Mouse (Mus musculus): ENCODE results near the gene Map2k5. TPM values are rescaled to one million over a fixed set of nuclear protein-coding genes. Genes with fewer than 3 reads are reported as not detected.

The Map2k5 gene
- polyA plus RNA-seq, 1 experiment from 2014 or later = 38.4 TPM

- Histone ChIP-seq H3K4me3 (ENCODE audit: low read length) (peak overlapping the region; percentile 74), H3K9me3 (ENCODE audit: low read length) (no peaks in the 10 kb centered on the region), H3K27me3 (ENCODE audit: insufficient read depth, low read length) (peaks cover 36% of the 10 kb centered on the region), H3K36me3 (ENCODE audit: insufficient read depth, low read length) (no peaks in the 10 kb centered on the region), H3K27ac (ENCODE audit: low read length) (peak overlapping the region; percentile 87), H3K4me1 (ENCODE audit: insufficient read depth, low read length) (peaks cover 32% of the 10 kb centered on the region), H3K9ac (replicated peaks; ENCODE audit: low read length) (peak overlapping the region; percentile 89), H3K4me2 (replicated peaks; ENCODE audit: low read depth, low read length) (peak overlapping the region; percentile 83)
- WGBS = 3% methylated on average over 28 of the region's 28 CpGs
- ATAC-seq (ENCODE audit: low FRiP score, low TSS enrichment) = peak; percentile 64; the same call in 1 of the 2 replicates
These were observed 245.6 kb downstream of the Map2k5 start for GRCm38 (mm10) chr9:63131957-63132602.

GRCm38 (mm10) chr9:63129641-63130041 lies 248.1 kb downstream of the Map2k5 start:
- H3K9ac ChIP-seq (replicated peaks; ENCODE audit: low read length) = no peak overlapping the region
- H3K27ac ChIP-seq (ENCODE audit: low read length) = no peak overlapping the region
- no peaks in the 10 kb centered on the region for H3K9me3 ChIP-seq (ENCODE audit: low read length)
- WGBS = 83% methylated on average over 8 of the region's 8 CpGs
- ATAC-seq (ENCODE audit: low FRiP score, low TSS enrichment) = no peak
- peaks cover 19% of the 10 kb centered on the region for H3K4me1 ChIP-seq (ENCODE audit: insufficient read depth, low read length)
- no peak overlapping the region for H3K4me3 ChIP-seq (ENCODE audit: low read length)
- no peaks in the 10 kb centered on the region for H3K36me3 ChIP-seq (ENCODE audit: insufficient read depth, low read length)
- H3K27me3 ChIP-seq (ENCODE audit: insufficient read depth, low read length) = peaks cover 14% of the 10 kb centered on the region
- H3K4me2 ChIP-seq (replicated peaks; ENCODE audit: low read depth, low read length) = no peak overlapping the region

GRCm38 (mm10) chr9:63124512-63124911 lies 253.2 kb downstream of the Map2k5 start:
- Histone ChIP-seq H3K9ac (replicated peaks; ENCODE audit: low read length) (no peak overlapping the region), H3K27ac (ENCODE audit: low read length) (no peak overlapping the region), H3K4me2 (replicated peaks; ENCODE audit: low read depth, low read length) (peak overlapping the region; percentile 90; the same call in 1 of the 2 replicates), H3K36me3 (ENCODE audit: insufficient read depth, low read length) (no peaks in the 10 kb centered on the region), H3K4me1 (ENCODE audit: insufficient read depth, low read length) (peaks cover 6% of the 10 kb centered on the region; the same call in 1 of the 2 replicates), H3K4me3 (ENCODE audit: low read length) (no peak overlapping the region), H3K27me3 (ENCODE audit: insufficient read depth, low read length) (no peaks in the 10 kb centered on the region), H3K9me3 (ENCODE audit: low read length) (no peaks in the 10 kb centered on the region)
- 47% methylated on average over 9 of the region's 9 CpGs for WGBS
- no peak; the same call in 1 of the 2 replicates for ATAC-seq (ENCODE audit: low FRiP score, low TSS enrichment)

- ATAC-seq (ENCODE audit: low FRiP score, low TSS enrichment) = peak; percentile 100
- Histone ChIP-seq H3K36me3 (ENCODE audit: insufficient read depth, low read length) (no peaks in the 10 kb centered on the region), H3K9me3 (ENCODE audit: low read length) (no peaks in the 10 kb centered on the region), H3K4me2 (replicated peaks; ENCODE audit: low read depth, low read length) (peak overlapping the region; percentile 90), H3K27me3 (ENCODE audit: insufficient read depth, low read length) (no peaks in the 10 kb centered on the region), H3K4me3 (ENCODE audit: low read length) (peak overlapping the region; percentile 54), H3K9ac (replicated peaks; ENCODE audit: low read length) (peak overlapping the region; percentile 72), H3K4me1 (ENCODE audit: insufficient read depth, low read length) (peaks cover 6% of the 10 kb centered on the region; the same call in 1 of the 2 replicates), H3K27ac (ENCODE audit: low read length) (peak overlapping the region; percentile 81)
- 6% methylated on average over 30 of the region's 30 CpGs for WGBS
These were observed 254.0 kb downstream of the Map2k5 start for GRCm38 (mm10) chr9:63123451-63124438.

GRCm38 (mm10) chr9:63122161-63122833 lies 255.4 kb downstream of the Map2k5 start:
- Histone ChIP-seq H3K36me3 (ENCODE audit: insufficient read depth, low read length) (no peaks in the 10 kb centered on the region), H3K4me1 (ENCODE audit: insufficient read depth, low read length) (peaks cover 6% of the 10 kb centered on the region; the same call in 1 of the 2 replicates), H3K4me2 (replicated peaks; ENCODE audit: low read depth, low read length) (no peak overlapping the region), H3K9me3 (ENCODE audit: low read length) (no peaks in the 10 kb centered on the region), H3K9ac (replicated peaks; ENCODE audit: low read length) (no peak overlapping the region), H3K27me3 (ENCODE audit: insufficient read depth, low read length) (no peaks in the 10 kb centered on the region), H3K4me3 (ENCODE audit: low read length) (no peak overlapping the region), H3K27ac (ENCODE audit: low read length) (no peak overlapping the region)
- no peak for ATAC-seq (ENCODE audit: low FRiP score, low TSS enrichment)
- WGBS = 72% methylated on average over 8 of the region's 8 CpGs

GRCm38 (mm10) chr9:63118385-63118784 lies 259.3 kb downstream of the Map2k5 start:
- H3K9me3 ChIP-seq (ENCODE audit: low read length) = no peaks in the 10 kb centered on the region
- no peaks in the 10 kb centered on the region for H3K27me3 ChIP-seq (ENCODE audit: insufficient read depth, low read length)
- H3K4me2 ChIP-seq (replicated peaks; ENCODE audit: low read depth, low read length) = no peak overlapping the region
- ATAC-seq (ENCODE audit: low FRiP score, low TSS enrichment) = no peak
- H3K36me3 ChIP-seq (ENCODE audit: insufficient read depth, low read length) = no peaks in the 10 kb centered on the region
- no peak overlapping the region for H3K4me3 ChIP-seq (ENCODE audit: low read length)
- H3K9ac ChIP-seq (replicated peaks; ENCODE audit: low read length) = no peak overlapping the region
- peaks cover 5% of the 10 kb centered on the region for H3K4me1 ChIP-seq (ENCODE audit: insufficient read depth, low read length)
- H3K27ac ChIP-seq (ENCODE audit: low read length) = no peak overlapping the region
- 72% methylated on average over 5 of the region's 5 CpGs for WGBS

Other genes with a start within 250 kb of the Map2k5 start
- not detected in 2 replicates for gene Skor1, start 228.9 kb downstream of the Map2k5 start, polyA plus RNA-seq (2015; fragmentation: Nextera tagmentation; extraction: Ambion mirVana)
- gene 2300009A05Rik, start 21.3 kb upstream of the Map2k5 start, polyA plus RNA-seq (2015; fragmentation: Nextera tagmentation; extraction: Ambion mirVana) = 63.2 and 66.9 TPM in 2 replicates
- not detected in 2 replicates for gene Iqch, start 224.6 kb upstream of the Map2k5 start, polyA plus RNA-seq (2015; fragmentation: Nextera tagmentation; extraction: Ambion mirVana)
- 35.0 and 38.3 TPM in 2 replicates for gene Aagab, start 224.8 kb upstream of the Map2k5 start, polyA plus RNA-seq (2015; fragmentation: Nextera tagmentation; extraction: Ambion mirVana)

All from kidney, embryonic 16.5 days (tissue).